Mouse (Mus musculus) monocyte, adult 5-6 weeks (primary cell): ENCODE results near the gene Azgp1. TPM values are rescaled to one million over a fixed set of nuclear protein-coding genes. Genes with fewer than 3 reads are reported as not detected.
"Not testable (repeated sequence)": the region's sequence is repeated elsewhere in the genome, so short reads cannot be mapped to it uniquely, and the experiment has no call there.

Experiments used
- ATAC-seq: fragments of 153-309, 156-312 bp; replicated peaks from 2 replicates; pipeline ENCODE4 v1.8.0; 2017; ENCODE audit warnings: mild to moderate bottlenecking; ENCODE audit not compliant: low TSS enrichment, insufficient number of reproducible peaks, severe bottlenecking, poor library complexity, low FRiP score
- total RNA-seq: library from RNA; stranded (forward); fragments of 200-1000, 200-491, 200-594 nt; gene quantifications from 3 replicates; pipeline ENCODE4 v1.2.3, GENCODE M21; 2017

Gene Azgp1
- total RNA-seq, 1 experiment from 2014 or later, result not detected

DNA sequence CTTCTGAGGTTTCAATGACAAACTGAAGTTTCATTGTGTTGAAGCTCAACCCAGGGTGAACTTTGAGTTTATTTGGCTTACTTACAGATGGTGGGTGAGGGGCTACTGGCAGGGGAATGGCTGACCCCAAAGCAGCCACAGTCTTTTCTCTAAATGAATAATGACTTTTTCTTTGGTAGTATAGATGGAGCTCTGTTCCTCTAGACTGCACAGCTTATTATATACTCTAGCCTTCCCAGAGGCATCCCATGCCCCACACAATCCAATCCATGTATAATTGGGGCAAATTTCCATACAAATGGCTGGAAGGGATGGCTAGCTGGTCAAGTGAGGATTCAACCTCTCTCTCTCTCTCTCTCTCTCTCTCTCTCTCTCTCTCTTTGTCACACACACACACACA lies 35.7 kb downstream of the Azgp1 start:
- ATAC-seq, result no peak

DNA sequence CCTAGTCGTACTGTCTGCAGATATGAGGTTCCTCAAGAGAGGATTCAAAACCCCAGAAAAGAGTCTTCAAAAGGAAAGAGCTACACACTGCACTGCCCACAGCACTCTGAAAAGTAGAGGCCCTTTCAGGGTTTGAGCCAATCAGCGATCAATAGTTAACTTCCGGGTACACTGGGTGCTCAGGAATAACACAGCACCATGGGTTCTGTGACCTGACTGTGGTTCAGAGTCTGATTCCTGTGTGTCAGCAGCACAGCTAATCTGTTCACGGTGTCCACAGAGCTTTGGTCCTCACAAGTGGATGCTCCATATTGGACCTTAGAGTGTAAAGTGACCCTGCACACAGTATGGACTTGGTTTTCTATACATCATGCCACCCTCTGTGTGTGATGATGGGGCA lies 38.3 kb downstream of the Azgp1 start:
- not testable (repeated sequence) for ATAC-seq

DNA sequence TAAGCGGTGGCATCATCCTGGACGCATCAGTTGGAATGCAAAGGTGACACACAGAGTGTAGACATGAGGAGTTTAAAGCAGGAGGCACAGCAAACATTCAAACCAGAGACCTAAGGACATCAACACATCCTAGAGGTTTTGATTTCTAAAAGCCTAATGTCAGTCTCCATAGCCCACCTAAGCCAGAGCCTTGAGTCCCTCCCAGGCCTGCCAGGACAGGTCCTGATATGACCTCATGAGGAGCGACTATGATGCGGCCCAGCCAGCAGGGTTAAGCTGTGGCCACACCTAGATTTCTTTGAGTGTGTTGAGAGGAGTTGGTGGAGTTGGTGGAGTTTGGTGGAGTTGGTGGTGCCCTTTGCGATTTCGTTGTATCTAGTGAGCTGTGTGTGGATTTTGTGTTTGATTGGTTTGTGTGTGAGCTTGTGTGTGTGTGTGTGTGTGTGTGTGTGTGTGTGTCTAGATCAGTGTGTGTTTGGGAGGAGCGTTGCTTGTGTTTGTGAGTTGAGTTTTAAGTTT lies 39.7 kb downstream of the Azgp1 start, which contains the start of the genes Smok3a and Smok3b:
Gene Smok3a, plus strand, starts transcription at position 301 of the 519 bp plus-strand sequence.
Gene Smok3b, plus strand, starts transcription at position 469 of the 519 bp plus-strand sequence.
- ATAC-seq, result not testable (repeated sequence)

Other genes starting within 250 kb of the Azgp1 start
- 0.19 to 1.2 TPM (median 0.43 TPM) in 3 replicates for gene Nyap1, start 239.9 kb upstream of the Azgp1 start, total RNA-seq
- gene Tsc22d4, start 235.8 kb upstream of the Azgp1 start, total RNA-seq, result 65.2 to 107 TPM (median 70.0 TPM) in 3 replicates
- gene Ppp1r35, start 202.7 kb upstream of the Azgp1 start, total RNA-seq, result 8.7 to 10.8 TPM (median 9.5 TPM) in 3 replicates
- gene Mepce, start 193.9 kb upstream of the Azgp1 start, total RNA-seq, result 20.7 to 27.6 TPM (median 21.5 TPM) in 3 replicates
- gene Zcwpw1, start 193.7 kb upstream of the Azgp1 start, total RNA-seq, result 5.5 to 18.4 TPM (median 12.3 TPM) in 3 replicates
- 231 to 298 TPM (median 257 TPM) in 3 replicates for gene Pilra, start 145.2 kb upstream of the Azgp1 start, total RNA-seq
- 98.4 to 185 TPM (median 149 TPM) in 3 replicates for gene Pilrb1, start 123.4 kb upstream of the Azgp1 start, total RNA-seq
- gene Pilrb2, start 109.7 kb upstream of the Azgp1 start, total RNA-seq, result 111 to 176 TPM (median 151 TPM) in 3 replicates
- not detected in 3 replicates for gene Cyp3a13, start 59.9 kb upstream of the Azgp1 start, total RNA-seq
- 0.29 TPM in 1 of 3 replicates, not detected in the others for gene Gjc3, start 18.4 kb upstream of the Azgp1 start, total RNA-seq
- not detected in 3 replicates for gene Smok3a, start 39.7 kb downstream of the Azgp1 start, total RNA-seq
- not detected in 3 replicates for gene Smok3b, start 39.9 kb downstream of the Azgp1 start, total RNA-seq
- gene Smok3c, start 71.7 kb downstream of the Azgp1 start, total RNA-seq, result not detected in 3 replicates
- gene Zkscan1, start 103.6 kb downstream of the Azgp1 start, total RNA-seq, result 13.7 to 19.2 TPM (median 14.7 TPM) in 3 replicates
- 6.9 to 14.7 TPM (median 7.6 TPM) in 3 replicates for gene Zscan21, start 135.4 kb downstream of the Azgp1 start, total RNA-seq
- 2.5 to 8.9 TPM (median 3.0 TPM) in 3 replicates for gene Zfp113, start 174.2 kb downstream of the Azgp1 start, total RNA-seq
- 23.6 to 44.1 TPM (median 36.4 TPM) in 3 replicates for gene Cops6, start 179.6 kb downstream of the Azgp1 start, total RNA-seq
- gene Ap4m1, start 190.5 kb downstream of the Azgp1 start, total RNA-seq, result 26.2 to 32.8 TPM (median 27.0 TPM) in 3 replicates
- 53.2 to 96.5 TPM (median 70.8 TPM) in 3 replicates for gene Mcm7, start 190.9 kb downstream of the Azgp1 start, total RNA-seq
- 14.3 to 27.3 TPM (median 19.1 TPM) in 3 replicates for gene Taf6, start 205.9 kb downstream of the Azgp1 start, total RNA-seq
- gene Cnpy4, start 206.0 kb downstream of the Azgp1 start, total RNA-seq, result 38.5 to 45.5 TPM (median 43.7 TPM) in 3 replicates
- gene Mblac1, start 212.8 kb downstream of the Azgp1 start, total RNA-seq, result 1.1 TPM in 1 of 3 replicates, not detected in the others
- 0.48 TPM in 1 of 3 replicates, not detected in the others for gene Nxpe5, start 244.4 kb downstream of the Azgp1 start, total RNA-seq